Mouse (Mus musculus): Measurements from ENCODE around the gene Pxt1. TPM values are rescaled to one million over a fixed set of nuclear protein-coding genes. Genes with fewer than 3 reads are reported as not detected.

Gene Pxt1
- polyA plus RNA-seq, 1 experiment from 2014 or later: not detected

DNA sequence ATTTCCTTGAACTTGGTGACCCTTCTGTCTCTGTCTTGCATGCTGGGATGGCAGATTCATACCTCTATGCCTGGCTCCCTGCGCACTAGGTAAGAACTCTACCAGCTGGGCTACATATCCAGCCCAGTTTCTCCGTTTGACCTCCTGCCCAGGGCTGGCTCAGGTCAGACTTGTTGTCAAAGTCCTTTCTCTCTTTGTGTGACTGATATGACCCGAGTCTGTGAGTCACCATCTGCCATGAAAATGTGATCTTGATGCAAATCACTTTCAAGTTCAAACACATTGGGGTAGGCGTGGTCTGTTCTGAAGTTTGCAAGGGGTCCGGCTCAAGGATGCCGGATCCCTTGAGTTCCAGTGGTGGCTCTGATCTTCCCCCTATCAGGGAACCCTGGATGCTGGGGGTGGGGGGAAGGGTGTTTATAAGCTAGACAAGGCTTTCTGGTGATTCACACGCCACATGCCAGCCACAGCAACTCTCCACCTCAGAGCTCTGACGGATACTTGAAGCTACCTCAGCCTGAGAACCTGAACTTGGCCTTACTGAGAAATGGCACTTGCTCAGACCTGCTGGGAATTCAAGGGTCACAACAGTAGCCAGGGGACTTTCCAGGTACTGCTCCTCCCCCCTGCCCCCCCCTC lies 18.6 kb downstream of the Pxt1 start:
- Histone ChIP-seq H3K9me3 (no peaks in the 10 kb centered on the region), H3K4me1 (replicated peaks) (peaks cover 2% of the 10 kb centered on the region), H3K4me3 (replicated peaks) (no peak overlapping the region), H3K4me2 (replicated peaks) (no peak overlapping the region), H3K36me3 (no peaks in the 10 kb centered on the region), H3K9ac (no peak overlapping the region), H3K27ac (no peak overlapping the region), H3K27me3 (replicated peaks) (no peaks in the 10 kb centered on the region)
- 79% methylated on average over 8 of the region's 8 CpGs for WGBS
- no peak for ATAC-seq

DNA sequence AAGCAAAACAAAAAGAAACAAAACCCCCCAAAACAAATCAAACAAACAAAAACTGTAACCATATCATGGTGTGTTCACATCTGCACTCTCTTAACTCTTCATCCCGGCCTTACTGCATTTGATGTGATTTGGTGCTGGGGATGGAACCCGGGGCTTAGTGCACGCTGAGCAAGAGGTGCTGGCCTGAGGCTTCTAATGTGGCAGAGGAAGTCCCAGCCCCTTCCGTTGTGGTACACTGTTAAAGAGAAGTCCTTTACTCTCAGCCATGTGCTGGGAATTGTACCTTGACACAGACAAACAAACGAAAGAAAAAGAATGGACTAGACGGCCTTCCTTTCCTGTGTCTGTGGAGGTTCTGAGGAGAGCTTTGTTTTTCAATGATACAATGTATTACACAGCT lies 21.5 kb downstream of the Pxt1 start:
- no peaks in the 10 kb centered on the region for H3K27me3 ChIP-seq (replicated peaks)
- no peak overlapping the region for H3K4me2 ChIP-seq (replicated peaks)
- WGBS: 62% methylated on average over 6 of the region's 6 CpGs
- no peak overlapping the region for H3K27ac ChIP-seq
- 0 out of 2 replicates have a peak, but pooled peaks cover 2% of the 10 kb centered on the region for H3K4me1 ChIP-seq (replicated peaks)
- no peaks in the 10 kb centered on the region for H3K9me3 ChIP-seq
- no peak overlapping the region for H3K4me3 ChIP-seq (replicated peaks)
- no peak for ATAC-seq
- no peaks in the 10 kb centered on the region for H3K36me3 ChIP-seq
- H3K9ac ChIP-seq: no peak overlapping the region

DNA sequence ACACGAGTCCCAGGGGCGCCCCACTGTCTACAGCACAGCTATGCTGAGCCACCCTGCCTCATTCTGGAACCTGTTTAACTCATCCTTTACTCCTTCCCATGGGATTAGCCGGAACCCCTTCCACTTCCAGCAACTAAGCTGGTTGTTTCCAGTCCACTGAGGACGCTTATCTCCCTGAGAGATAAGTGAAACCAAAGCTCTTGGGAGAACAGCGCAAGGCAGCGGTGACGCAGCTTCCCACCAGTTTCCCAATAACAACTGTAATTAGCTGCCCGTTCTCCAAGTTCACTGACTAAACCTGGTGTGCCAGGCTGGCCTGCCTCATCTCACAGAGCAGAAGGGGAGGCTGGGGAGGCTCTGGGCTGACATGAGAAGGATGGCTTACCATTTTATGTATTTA lies 22.6 kb downstream of the Pxt1 start:
- H3K9me3 ChIP-seq: no peaks in the 10 kb centered on the region
- no peak overlapping the region for H3K9ac ChIP-seq
- H3K27ac ChIP-seq: peak overlapping the region; percentile 48
- H3K36me3 ChIP-seq: no peaks in the 10 kb centered on the region
- no peaks in the 10 kb centered on the region for H3K27me3 ChIP-seq (replicated peaks)
- WGBS: 64% methylated on average over 8 of the region's 8 CpGs
- no peak overlapping the region for H3K4me3 ChIP-seq (replicated peaks)
- ATAC-seq: peak; percentile 57
- 0 out of 2 replicates have a peak, but pooled peaks cover 2% of the 10 kb centered on the region for H3K4me1 ChIP-seq (replicated peaks)
- no peak overlapping the region; the same call in 1 of the 2 replicates for H3K4me2 ChIP-seq (replicated peaks)

DNA sequence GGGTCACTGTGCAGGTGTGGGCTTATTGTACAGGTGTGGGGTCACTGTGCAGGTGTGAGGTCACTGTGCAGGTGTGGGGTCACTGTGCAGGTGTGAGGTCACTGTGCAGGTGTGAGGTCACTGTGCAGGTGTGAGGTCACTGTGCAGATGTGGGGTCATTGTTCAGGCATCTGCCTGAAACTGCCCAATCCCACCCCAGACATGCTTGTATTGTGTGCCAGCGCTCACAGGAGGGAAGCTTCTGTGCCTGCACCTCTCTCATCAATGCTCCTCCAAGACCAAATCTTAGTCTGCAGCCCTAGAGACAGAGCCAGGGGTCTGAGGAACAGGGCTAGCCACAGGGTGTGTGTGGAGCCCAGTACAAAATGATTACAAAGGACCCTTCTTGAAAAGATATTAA lies 27.1 kb downstream of the Pxt1 start:
- Histone ChIP-seq H3K9me3 (no peaks in the 10 kb centered on the region), H3K36me3 (no peaks in the 10 kb centered on the region), H3K4me1 (replicated peaks) (0 out of 2 replicates have a peak, but pooled peaks cover 2% of the 10 kb centered on the region), H3K27ac (no peak overlapping the region), H3K4me2 (replicated peaks) (no peak overlapping the region), H3K27me3 (replicated peaks) (no peaks in the 10 kb centered on the region), H3K4me3 (replicated peaks) (no peak overlapping the region), H3K9ac (no peak overlapping the region)
- ATAC-seq: no peak
- 87% methylated on average over 1 of the region's 1 CpGs for WGBS

DNA sequence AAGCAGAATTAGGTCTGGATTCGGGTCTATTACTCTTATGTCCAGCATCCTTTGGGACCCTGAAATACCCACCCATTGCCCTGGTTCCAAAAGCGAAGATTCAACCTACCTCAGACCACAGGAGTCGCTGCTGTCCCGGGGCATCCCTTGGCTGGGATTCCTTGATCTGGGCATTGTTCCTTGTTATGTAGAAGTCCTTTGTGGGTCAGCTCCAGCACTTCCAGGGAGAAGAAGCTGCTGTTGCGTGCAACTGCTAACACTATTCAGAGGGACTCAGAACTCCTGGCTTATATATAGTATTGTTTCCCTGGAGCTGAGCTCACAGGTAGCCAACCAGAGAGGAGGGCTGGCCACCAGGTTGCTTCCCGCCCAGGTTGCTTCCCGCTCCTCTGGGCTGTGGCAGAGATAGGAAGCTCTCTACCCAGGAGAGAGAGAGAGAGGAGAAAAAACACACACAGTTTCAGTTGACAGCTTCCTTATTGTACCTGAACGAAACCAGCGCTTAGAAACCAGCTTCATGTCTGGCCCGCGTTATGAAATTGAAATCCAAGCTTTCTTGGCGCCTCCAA lies 28.5 kb downstream of the Pxt1 start, which contains the start of gene 4930539E08Rik:
Gene 4930539E08Rik, minus strand, starts transcription at position 265 of the 569 bp plus-strand sequence.
- peak; percentile 83 for ATAC-seq
- Histone ChIP-seq H3K4me1 (replicated peaks) (0 out of 2 replicates have a peak, but pooled peaks cover 5% of the 10 kb centered on the region), H3K27me3 (replicated peaks) (no peaks in the 10 kb centered on the region), H3K4me3 (replicated peaks) (peak within 1 kb of the TSS; percentile 25), H3K9ac (peak within 1 kb of the TSS; percentile 34), H3K27ac (peak within 1 kb of the TSS; percentile 77), H3K4me2 (replicated peaks) (peak within 1 kb of the TSS; percentile 47), H3K36me3 (no peaks in the 10 kb centered on the region), H3K9me3 (no peaks in the 10 kb centered on the region)
- 52% methylated on average over 12 of the region's 12 CpGs for WGBS

DNA sequence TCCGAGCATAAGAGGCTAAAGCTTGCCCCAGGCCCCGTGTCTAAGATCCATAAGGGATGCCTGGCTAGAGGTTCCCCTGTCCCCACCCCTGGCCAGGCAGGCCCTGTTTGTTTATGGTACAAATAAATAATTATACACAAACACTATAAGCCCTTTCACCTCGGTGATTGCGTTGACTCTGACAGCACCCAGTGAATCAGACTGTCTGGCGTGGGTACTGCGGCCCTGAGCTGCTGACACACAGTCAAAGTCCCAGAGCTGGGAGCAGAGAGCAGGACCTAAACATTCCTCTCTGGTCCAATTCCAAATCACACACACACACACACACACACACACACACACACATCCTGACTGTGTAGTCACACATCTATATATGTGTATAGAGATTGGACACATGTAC lies 29.7 kb downstream of the Pxt1 start:
- 43% methylated on average over 6 of the region's 6 CpGs for WGBS
- Histone ChIP-seq H3K27me3 (replicated peaks) (0 out of 2 replicates have a peak, but pooled peaks cover 4% of the 10 kb centered on the region), H3K4me1 (replicated peaks) (peaks cover 15% of the 10 kb centered on the region; the same call in 1 of the 2 replicates), H3K27ac (peak overlapping the region; percentile 77), H3K36me3 (no peaks in the 10 kb centered on the region), H3K4me3 (replicated peaks) (peak overlapping the region; percentile 25), H3K4me2 (replicated peaks) (peak overlapping the region; percentile 47), H3K9ac (no peak overlapping the region), H3K9me3 (no peaks in the 10 kb centered on the region)
- peak; percentile 4; the same call in 1 of the 2 replicates for ATAC-seq

DNA sequence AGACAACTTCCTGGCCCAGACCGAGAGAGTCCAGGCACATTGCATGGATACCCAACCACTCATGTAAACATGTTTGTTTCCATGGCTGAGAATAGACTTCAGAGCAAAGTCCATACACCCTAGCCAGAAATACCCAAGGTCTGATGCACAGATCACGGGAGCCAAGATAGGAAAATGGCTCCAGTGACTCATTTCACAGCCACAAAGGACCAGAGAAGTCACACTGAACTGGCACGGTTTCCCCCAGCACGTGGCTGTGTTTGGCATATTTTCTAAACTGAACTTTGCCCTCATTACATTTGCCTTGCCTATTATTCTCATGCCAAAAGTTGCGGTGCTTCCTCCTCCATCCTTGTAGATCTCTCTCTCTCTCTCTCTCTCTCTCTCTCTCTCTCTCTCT lies 30.4 kb downstream of the Pxt1 start:
- Histone ChIP-seq H3K36me3 (no peaks in the 10 kb centered on the region), H3K4me1 (replicated peaks) (peaks cover 15% of the 10 kb centered on the region; the same call in 1 of the 2 replicates), H3K27me3 (replicated peaks) (0 out of 2 replicates have a peak, but pooled peaks cover 4% of the 10 kb centered on the region), H3K9me3 (no peaks in the 10 kb centered on the region), H3K4me3 (replicated peaks) (no peak overlapping the region), H3K27ac (no peak overlapping the region), H3K4me2 (replicated peaks) (0 out of 2 replicates have a peak overlapping the region, but pooled peaks have one; percentile 1), H3K9ac (no peak overlapping the region)
- 46% methylated on average over 5 of the region's 5 CpGs for WGBS
- peak; percentile 46 for ATAC-seq

DNA sequence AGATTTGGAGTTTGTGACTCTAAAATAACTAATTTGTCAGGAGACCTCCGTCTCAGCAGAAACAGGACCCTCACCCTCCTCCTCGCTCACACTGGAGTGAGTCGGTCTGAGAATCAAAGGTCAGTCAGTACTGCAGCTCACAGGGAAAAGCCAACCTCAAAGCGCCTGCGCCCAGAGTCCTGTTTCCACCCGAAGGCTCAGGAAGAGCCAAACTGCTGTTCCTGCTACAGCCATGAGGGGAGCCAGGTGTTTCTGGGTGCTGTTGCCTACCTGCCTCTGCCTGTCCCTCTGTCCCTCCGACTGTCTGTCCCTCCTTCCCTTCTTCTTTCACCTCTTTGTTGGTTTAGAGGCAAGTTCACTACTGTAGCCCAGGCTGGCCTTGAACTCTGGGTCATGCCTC lies 33.5 kb downstream of the Pxt1 start:
- WGBS: 30% methylated on average over 7 of the region's 7 CpGs
- Histone ChIP-seq H3K27ac (no peak overlapping the region), H3K36me3 (no peaks in the 10 kb centered on the region), H3K4me2 (replicated peaks) (peak overlapping the region; percentile 65; the same call in 1 of the 2 replicates), H3K9ac (no peak overlapping the region), H3K4me1 (replicated peaks) (peaks cover 15% of the 10 kb centered on the region; the same call in 1 of the 2 replicates), H3K9me3 (no peaks in the 10 kb centered on the region), H3K27me3 (replicated peaks) (0 out of 2 replicates have a peak, but pooled peaks cover 4% of the 10 kb centered on the region), H3K4me3 (replicated peaks) (no peak overlapping the region)
- ATAC-seq: peak; percentile 34; the same call in 1 of the 2 replicates

DNA sequence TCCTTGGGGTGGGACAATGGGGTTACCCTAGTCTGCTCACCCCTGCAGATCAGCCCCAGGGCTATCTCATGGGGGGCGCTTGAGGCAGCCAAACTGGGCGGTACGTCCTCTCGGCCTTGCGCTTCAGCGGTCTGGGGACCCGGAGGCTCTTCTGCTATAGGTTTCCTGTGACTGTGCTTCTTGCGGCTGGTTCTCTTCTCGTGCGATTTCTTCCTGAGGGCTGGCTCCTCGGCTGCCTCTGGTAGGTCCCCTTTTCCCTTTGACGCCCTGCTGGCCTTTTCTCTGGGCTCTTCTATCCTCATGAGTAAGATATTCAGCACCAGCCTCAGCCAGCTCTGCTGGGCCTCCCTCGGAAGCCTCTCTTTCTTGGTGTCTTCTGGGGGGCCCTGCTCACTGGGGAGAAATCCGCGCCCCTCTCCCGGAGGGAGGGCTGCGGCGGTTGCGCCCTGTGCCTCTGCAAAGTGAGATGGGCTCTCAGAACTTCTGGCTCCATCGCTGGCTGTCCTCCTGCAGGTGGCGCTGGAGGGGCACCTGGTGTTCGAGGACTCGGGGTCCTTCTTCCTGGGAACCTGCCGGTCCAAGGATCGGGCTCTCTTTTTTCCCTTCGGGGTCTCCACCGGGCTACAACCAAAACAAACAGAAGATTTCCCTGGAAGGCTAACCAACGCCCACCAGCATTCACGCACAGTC lies 34.2 kb downstream of the Pxt1 start:
- whole genome bisulfite sequencing: 15% methylated on average over 29 of the region's 29 CpGs
- peaks cover 20% of the 10 kb centered on the region for H3K4me1 ChIP-seq (replicated peaks)
- H3K9me3 ChIP-seq: no peaks in the 10 kb centered on the region
- H3K27me3 ChIP-seq (replicated peaks): 0 out of 2 replicates have a peak, but pooled peaks cover 4% of the 10 kb centered on the region
- H3K27ac ChIP-seq: no peak overlapping the region
- no peak for ATAC-seq
- no peaks in the 10 kb centered on the region for H3K36me3 ChIP-seq
- peak overlapping the region; percentile 65 for H3K4me2 ChIP-seq (replicated peaks)
- peak overlapping the region; percentile 21 for H3K4me3 ChIP-seq (replicated peaks)
- H3K9ac ChIP-seq: 0 out of 2 replicates have a peak overlapping the region, but pooled peaks have one; percentile 17

DNA sequence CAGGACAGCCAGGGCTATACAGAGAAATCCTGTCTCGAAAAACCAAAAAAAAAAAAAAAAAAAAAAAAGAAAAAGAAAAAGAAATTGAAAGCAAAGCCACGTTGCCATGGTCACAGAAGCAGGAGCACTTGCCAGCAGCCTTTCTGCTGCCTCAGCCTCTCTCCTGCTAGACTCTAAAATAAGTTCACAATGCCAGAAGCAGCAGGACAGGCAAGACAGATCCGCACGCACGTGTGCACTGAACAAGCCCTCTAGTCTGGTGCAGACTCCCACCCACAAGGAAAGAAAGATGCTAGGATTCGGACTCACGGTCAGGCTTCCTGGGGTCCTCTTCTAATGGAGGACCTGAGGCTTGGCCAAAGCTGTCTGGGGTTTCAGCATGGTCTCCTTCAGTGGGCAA lies 35.7 kb downstream of the Pxt1 start:
- no peak overlapping the region for H3K27ac ChIP-seq
- no peaks in the 10 kb centered on the region for H3K9me3 ChIP-seq
- peaks cover 20% of the 10 kb centered on the region for H3K4me1 ChIP-seq (replicated peaks)
- no peak overlapping the region for H3K4me2 ChIP-seq (replicated peaks)
- H3K9ac ChIP-seq: no peak overlapping the region
- ATAC-seq: no peak
- H3K27me3 ChIP-seq (replicated peaks): 0 out of 2 replicates have a peak, but pooled peaks cover 4% of the 10 kb centered on the region
- 86% methylated on average over 7 of the region's 7 CpGs for WGBS
- H3K4me3 ChIP-seq (replicated peaks): no peak overlapping the region
- no peaks in the 10 kb centered on the region for H3K36me3 ChIP-seq

DNA sequence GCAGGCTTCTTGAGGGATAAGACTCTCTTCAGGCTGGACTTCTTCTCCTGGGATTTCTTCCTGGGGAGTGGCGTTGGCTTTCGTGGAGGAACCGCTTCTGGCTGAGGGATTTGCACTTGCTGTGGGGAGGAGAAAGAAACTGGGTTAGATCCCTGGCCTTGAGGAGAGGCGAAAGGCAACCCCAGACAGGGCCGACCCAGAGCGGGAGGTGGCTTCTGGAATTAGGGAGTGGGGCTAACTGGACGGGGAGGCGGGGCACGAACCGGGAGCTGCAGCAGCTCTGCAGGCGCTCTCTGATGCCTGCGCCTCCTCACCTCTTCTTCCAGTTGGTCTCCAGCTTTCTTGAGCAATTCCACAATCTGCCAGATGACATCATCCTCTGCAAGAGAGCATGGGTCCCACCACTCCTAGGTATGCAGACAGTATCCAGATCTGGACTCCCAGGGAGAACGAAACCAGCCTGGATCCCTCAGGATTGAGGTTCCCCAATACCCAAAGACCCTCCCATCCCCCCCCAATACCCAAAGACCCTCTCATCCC lies 38.2 kb downstream of the Pxt1 start:
- Histone ChIP-seq H3K27ac (no peak overlapping the region), H3K36me3 (no peaks in the 10 kb centered on the region), H3K4me2 (replicated peaks) (no peak overlapping the region), H3K4me3 (replicated peaks) (no peak overlapping the region), H3K9ac (no peak overlapping the region), H3K9me3 (no peaks in the 10 kb centered on the region), H3K4me1 (replicated peaks) (peaks cover 18% of the 10 kb centered on the region), H3K27me3 (replicated peaks) (0 out of 2 replicates have a peak, but pooled peaks cover 4% of the 10 kb centered on the region)
- WGBS: 70% methylated on average over 13 of the region's 13 CpGs
- ATAC-seq: no peak

Data from intestine, embryonic 15.5 days (tissue).